Mouse (Mus musculus): ENCODE measurements around the gene Smad3. TPM values are rescaled to one million over a fixed set of nuclear protein-coding genes. Genes with fewer than 3 reads are reported as not detected.

Smad3 gene
- total and polyA plus RNA-seq, 3 experiments, result 7.5 to 10.2 TPM; not detected in 1

GRCm38 (mm10) chr9:63738086-63738701 lies 19.6 kb downstream of the Smad3 start:
- Histone ChIP-seq H3K9me3 (replicated peaks; ENCODE audit: insufficient read depth, low read length) (no peaks in the 10 kb centered on the region), H3K36me3 (ENCODE audit: control insufficient read depth in 1 of 2, insufficient read depth in 2 of 2, low read length in 2 of 2) (peaks cover 0 to 27% of the 10 kb centered on the region in 2 experiments; a peak in 2 of 4 replicates), H3K27me3 (ENCODE audit: control insufficient read depth in 1 of 2, insufficient read depth in 2 of 2, low read length in 2 of 2) (no peaks in the 10 kb centered on the region), H3K4me3 (ENCODE audit: control insufficient read depth in 1 of 2, insufficient read depth in 1 of 2, low read depth in 2 of 2, low read length in 2 of 2) (no peak overlapping the region), H3K79me2 (ENCODE audit: control insufficient read depth, insufficient read depth, low read length, poor library complexity) (no peaks in the 10 kb centered on the region), H3K4me1 (ENCODE audit: control insufficient read depth in 1 of 2, insufficient read depth in 2 of 2, low read length in 2 of 2) (peaks cover 20 to 31% of the 10 kb centered on the region in 2 experiments), H3K9ac (ENCODE audit: control insufficient read depth, low read depth, low read length, poor library complexity, severe bottlenecking) (no peak overlapping the region), H3K27ac (ENCODE audit: control insufficient read depth, low read depth, low read length) (no peak overlapping the region)
- peak; percentile 55 for DNase-seq (ENCODE audit: low read depth, low spot score)
- no peak for TF ChIP-seq MEF2A (IDR thresholded peaks at IDR 0.05; ENCODE audit: extremely low read depth, insufficient replicate concordance, low read depth, low read length, poor library complexity, severe bottlenecking)
- TF ChIP-seq ETS1 (IDR thresholded peaks at IDR 0.05; ENCODE audit: low read depth, low read length), result peak; percentile 31; the same call in 1 of the 2 replicates
- TF ChIP-seq ZNF384 (IDR thresholded peaks at IDR 0.05; ENCODE audit: low read depth, low read length), result peak; percentile 75
- 0 out of 2 replicates have a peak, but pooled peaks have one; percentile 54 for TF ChIP-seq MAFK (IDR thresholded peaks at IDR 0.05; ENCODE audit: borderline replicate concordance, low read depth, low read length)
- TF ChIP-seq JUND (IDR thresholded peaks at IDR 0.05; ENCODE audit: low read depth, low read length), result peak; percentile 86; the same call in 1 of the 2 replicates
- no peak for TF ChIP-seq SIN3A (IDR thresholded peaks at IDR 0.05; ENCODE audit: low read length)

- H3K9ac ChIP-seq (ENCODE audit: control insufficient read depth, low read depth, low read length, poor library complexity, severe bottlenecking), result no peak overlapping the region
- H3K9me3 ChIP-seq (replicated peaks; ENCODE audit: insufficient read depth, low read length), result no peaks in the 10 kb centered on the region
- H3K27ac ChIP-seq (ENCODE audit: control insufficient read depth, low read depth, low read length), result no peak overlapping the region
- TF ChIP-seq NRF1 (IDR thresholded peaks at IDR 0.05; ENCODE audit: insufficient read depth, low read depth, low read length, poor library complexity, severe bottlenecking) (no peak), MAX (IDR thresholded peaks at IDR 0.05; ENCODE audit: low read length) (no peak), MYC (IDR thresholded peaks at IDR 0.05; ENCODE audit: low read depth, low read length) (no peak), ZNF384 (IDR thresholded peaks at IDR 0.05; ENCODE audit: low read depth, low read length) (no peak), EP300 (IDR thresholded peaks at IDR 0.05; ENCODE audit: low read depth in 1 of 2, low read length in 2 of 2) (no peak)
- H3K36me3 ChIP-seq (ENCODE audit: control insufficient read depth in 1 of 2, insufficient read depth in 2 of 2, low read length in 2 of 2), result peaks cover 0 to 21% of the 10 kb centered on the region in 2 experiments; a peak in 2 of 4 replicates
- no peak for DNase-seq (ENCODE audit: low read depth, low spot score)
- H3K79me2 ChIP-seq (ENCODE audit: control insufficient read depth, insufficient read depth, low read length, poor library complexity), result no peaks in the 10 kb centered on the region
- no peaks in the 10 kb centered on the region for H3K27me3 ChIP-seq (ENCODE audit: control insufficient read depth in 1 of 2, insufficient read depth in 2 of 2, low read length in 2 of 2)
- H3K4me3 ChIP-seq (ENCODE audit: control insufficient read depth in 1 of 2, insufficient read depth in 1 of 2, low read depth in 2 of 2, low read length in 2 of 2), result no peak overlapping the region
- H3K4me1 ChIP-seq (ENCODE audit: control insufficient read depth in 1 of 2, insufficient read depth in 2 of 2, low read length in 2 of 2), result peaks cover 20 to 24% of the 10 kb centered on the region in 2 experiments
Observed at GRCm38 (mm10) chr9:63737426-63737931, 20.3 kb downstream of the Smad3 start.

- DNase-seq (ENCODE audit: low read depth, low spot score), result no peak
- Histone ChIP-seq H3K79me2 (ENCODE audit: control insufficient read depth, insufficient read depth, low read length, poor library complexity) (no peaks in the 10 kb centered on the region), H3K27ac (ENCODE audit: control insufficient read depth, low read depth, low read length) (no peak overlapping the region), H3K27me3 (ENCODE audit: control insufficient read depth in 1 of 2, insufficient read depth in 2 of 2, low read length in 2 of 2) (no peaks in the 10 kb centered on the region), H3K4me1 (ENCODE audit: control insufficient read depth in 1 of 2, insufficient read depth in 2 of 2, low read length in 2 of 2) (peaks cover 4 to 8% of the 10 kb centered on the region in 2 experiments; a peak in 3 of 4 replicates), H3K36me3 (ENCODE audit: control insufficient read depth in 1 of 2, insufficient read depth in 2 of 2, low read length in 2 of 2) (peaks cover 0 to 3% of the 10 kb centered on the region in 2 experiments; a peak in 1 of 4 replicates), H3K9me3 (replicated peaks; ENCODE audit: insufficient read depth, low read length) (no peaks in the 10 kb centered on the region), H3K4me3 (ENCODE audit: control insufficient read depth in 1 of 2, insufficient read depth in 1 of 2, low read depth in 2 of 2, low read length in 2 of 2) (no peak overlapping the region), H3K9ac (ENCODE audit: control insufficient read depth, low read depth, low read length, poor library complexity, severe bottlenecking) (no peak overlapping the region)
- no peak for TF ChIP-seq SIN3A (IDR thresholded peaks at IDR 0.05; ENCODE audit: low read length)
- no peak for TF ChIP-seq MEF2A (IDR thresholded peaks at IDR 0.05; ENCODE audit: extremely low read depth, insufficient replicate concordance, low read depth, low read length, poor library complexity, severe bottlenecking)
- TF ChIP-seq NRF1 (IDR thresholded peaks at IDR 0.05; ENCODE audit: insufficient read depth, low read depth, low read length, poor library complexity, severe bottlenecking), result no peak
- TF ChIP-seq POLR2AphosphoS5 (IDR thresholded peaks at IDR 0.05; ENCODE audit: borderline replicate concordance, low read depth, low read length), result no peak
- TF ChIP-seq POLR2AphosphoS2 (IDR thresholded peaks at IDR 0.05; ENCODE audit: low read length), result no peak
- no peak for TF ChIP-seq ELF1 (IDR thresholded peaks at IDR 0.05; ENCODE audit: low read depth, low read length)
Observed at GRCm38 (mm10) chr9:63734261-63734660, 23.5 kb downstream of the Smad3 start.
